Mouse (Mus musculus): ENCODE data around the gene Acsf3. TPM values are rescaled to one million over a fixed set of nuclear protein-coding genes. Genes with fewer than 3 reads are reported as not detected.

The Acsf3 gene
- polyA plus RNA-seq, 1 experiment: 9.7 TPM

- Histone ChIP-seq H3K4me3 (ENCODE audit: low read depth, low read length) (no peak overlapping the region), H3K36me3 (ENCODE audit: control insufficient read depth, insufficient read depth, low read length, poor library complexity, severe bottlenecking) (no peaks in the 10 kb centered on the region), H3K4me1 (ENCODE audit: control insufficient read depth, insufficient read depth, low read length) (no peaks in the 10 kb centered on the region), H3K9me3 (replicated peaks; ENCODE audit: control insufficient read depth, insufficient read depth, low read length, poor library complexity, severe bottlenecking) (no peaks in the 10 kb centered on the region), H3K27ac (ENCODE audit: insufficient read depth, low read length) (no peak overlapping the region), H3K27me3 (ENCODE audit: control insufficient read depth, insufficient read depth, low read length, poor library complexity, severe bottlenecking) (no peaks in the 10 kb centered on the region), H3K9ac (ENCODE audit: low read depth, poor library complexity, severe bottlenecking) (no peak overlapping the region)
- TF ChIP-seq POLR2A (IDR thresholded peaks at IDR 0.05; ENCODE audit: insufficient read depth, low read length) (no peak), EP300 (IDR thresholded peaks at IDR 0.05; ENCODE audit: insufficient read depth, low read depth, low read length) (no peak), CTCF (IDR thresholded peaks at IDR 0.05; ENCODE audit: low read depth, low read length) (no peak)
These were observed 10.4 kb upstream of the Acsf3 start for GRCm38 (mm10) chr8:122764790-122765474.

GRCm38 (mm10) chr8:122766189-122766588, 9.1 kb upstream of the Acsf3 start:
- H3K27me3 ChIP-seq (ENCODE audit: control insufficient read depth, insufficient read depth, low read length, poor library complexity, severe bottlenecking): no peaks in the 10 kb centered on the region
- no peak overlapping the region for H3K27ac ChIP-seq (ENCODE audit: insufficient read depth, low read length)
- H3K9me3 ChIP-seq (replicated peaks; ENCODE audit: control insufficient read depth, insufficient read depth, low read length, poor library complexity, severe bottlenecking): no peaks in the 10 kb centered on the region
- H3K4me1 ChIP-seq (ENCODE audit: control insufficient read depth, insufficient read depth, low read length): no peaks in the 10 kb centered on the region
- H3K4me3 ChIP-seq (ENCODE audit: low read depth, low read length): no peak overlapping the region
- H3K36me3 ChIP-seq (ENCODE audit: control insufficient read depth, insufficient read depth, low read length, poor library complexity, severe bottlenecking): no peaks in the 10 kb centered on the region
- TF ChIP-seq EP300 (IDR thresholded peaks at IDR 0.05; ENCODE audit: insufficient read depth, low read depth, low read length): no peak
- no peak for TF ChIP-seq POLR2A (IDR thresholded peaks at IDR 0.05; ENCODE audit: insufficient read depth, low read length)
- TF ChIP-seq CTCF (IDR thresholded peaks at IDR 0.05; ENCODE audit: low read depth, low read length): no peak
- H3K9ac ChIP-seq (ENCODE audit: low read depth, poor library complexity, severe bottlenecking): no peak overlapping the region

- no peaks in the 10 kb centered on the region for H3K27me3 ChIP-seq (ENCODE audit: control insufficient read depth, insufficient read depth, low read length, poor library complexity, severe bottlenecking)
These were observed 8.6 kb upstream of the Acsf3 start for GRCm38 (mm10) chr8:122766647-122767200.

GRCm38 (mm10) chr8:122767229-122767628, 8.1 kb upstream of the Acsf3 start:
- TF ChIP-seq CTCF (IDR thresholded peaks at IDR 0.05; ENCODE audit: low read depth, low read length): no peak
- no peak for TF ChIP-seq EP300 (IDR thresholded peaks at IDR 0.05; ENCODE audit: insufficient read depth, low read depth, low read length)
- TF ChIP-seq POLR2A (IDR thresholded peaks at IDR 0.05; ENCODE audit: insufficient read depth, low read length): no peak
- Histone ChIP-seq H3K27ac (ENCODE audit: insufficient read depth, low read length) (no peak overlapping the region), H3K4me3 (ENCODE audit: low read depth, low read length) (no peak overlapping the region), H3K9ac (ENCODE audit: low read depth, poor library complexity, severe bottlenecking) (no peak overlapping the region), H3K4me1 (ENCODE audit: control insufficient read depth, insufficient read depth, low read length) (no peaks in the 10 kb centered on the region), H3K27me3 (ENCODE audit: control insufficient read depth, insufficient read depth, low read length, poor library complexity, severe bottlenecking) (no peaks in the 10 kb centered on the region), H3K36me3 (ENCODE audit: control insufficient read depth, insufficient read depth, low read length, poor library complexity, severe bottlenecking) (no peaks in the 10 kb centered on the region), H3K9me3 (replicated peaks; ENCODE audit: control insufficient read depth, insufficient read depth, low read length, poor library complexity, severe bottlenecking) (no peaks in the 10 kb centered on the region)

More at GRCm38 (mm10) chr8:122766647-122767200, 8.6 kb upstream of the Acsf3 start:
- Histone ChIP-seq H3K9ac (ENCODE audit: low read depth, poor library complexity, severe bottlenecking) (no peak overlapping the region), H3K9me3 (replicated peaks; ENCODE audit: control insufficient read depth, insufficient read depth, low read length, poor library complexity, severe bottlenecking) (no peaks in the 10 kb centered on the region), H3K36me3 (ENCODE audit: control insufficient read depth, insufficient read depth, low read length, poor library complexity, severe bottlenecking) (no peaks in the 10 kb centered on the region), H3K27ac (ENCODE audit: insufficient read depth, low read length) (no peak overlapping the region), H3K4me1 (ENCODE audit: control insufficient read depth, insufficient read depth, low read length) (no peaks in the 10 kb centered on the region), H3K4me3 (ENCODE audit: low read depth, low read length) (no peak overlapping the region)
- TF ChIP-seq EP300 (IDR thresholded peaks at IDR 0.05; ENCODE audit: insufficient read depth, low read depth, low read length) (no peak), POLR2A (IDR thresholded peaks at IDR 0.05; ENCODE audit: insufficient read depth, low read length) (no peak), CTCF (IDR thresholded peaks at IDR 0.05; ENCODE audit: low read depth, low read length) (no peak)

GRCm38 (mm10) chr8:122769251-122770058, 5.8 kb upstream of the Acsf3 start:
- no peak overlapping the region for H3K9ac ChIP-seq (ENCODE audit: low read depth, poor library complexity, severe bottlenecking)
- H3K4me1 ChIP-seq (ENCODE audit: control insufficient read depth, insufficient read depth, low read length): no peaks in the 10 kb centered on the region
- TF ChIP-seq CTCF (IDR thresholded peaks at IDR 0.05; ENCODE audit: low read depth, low read length): no peak
- no peak for TF ChIP-seq POLR2A (IDR thresholded peaks at IDR 0.05; ENCODE audit: insufficient read depth, low read length)
- no peak for TF ChIP-seq EP300 (IDR thresholded peaks at IDR 0.05; ENCODE audit: insufficient read depth, low read depth, low read length)
- H3K4me3 ChIP-seq (ENCODE audit: low read depth, low read length): no peak overlapping the region
- no peaks in the 10 kb centered on the region for H3K36me3 ChIP-seq (ENCODE audit: control insufficient read depth, insufficient read depth, low read length, poor library complexity, severe bottlenecking)
- H3K27ac ChIP-seq (ENCODE audit: insufficient read depth, low read length): no peak overlapping the region
- no peaks in the 10 kb centered on the region for H3K9me3 ChIP-seq (replicated peaks; ENCODE audit: control insufficient read depth, insufficient read depth, low read length, poor library complexity, severe bottlenecking)
- no peaks in the 10 kb centered on the region for H3K27me3 ChIP-seq (ENCODE audit: control insufficient read depth, insufficient read depth, low read length, poor library complexity, severe bottlenecking)

All from ES-Bruce4 (cell line).